Mouse (Mus musculus) heart, postnatal 25 days (tissue): ENCODE measurements at regions not wholly inside any gene's neighbourhood (a gene's known extent, or its start where the extent isn't known, plus 50 kb on each side); places are given as distances from the start of the nearest gene placed in this dataset.

Source experiments
- DNase-seq: peaks from one replicate; pipeline ENCODE4 v3.0.0; 2022; ENCODE audit warnings: low spot score
- intact Hi-C: fragments of 180-260 bp; cut with DNase I; formaldehyde crosslinking; loops from one replicate; pipeline ENCODE4 v1.15.1; 2025

GRCm38 (mm10) chr13:63693636-63694035, 120.2 kb upstream of the Ptch1 start:
- DNase-seq = no peak

GRCm38 (mm10) chr13:63696399-63696798, 118.6 kb upstream of the Ercc6l2 start:
- intact Hi-C loops = loop anchor here (5.0 kb wide), 3 partner anchors 124 to 341 kb away; partner anchors contain the start of gene Ptch1
- no peak for DNase-seq

More at GRCm38 (mm10) chr13:63693636-63694035, 120.2 kb upstream of the Ptch1 start:
- intact Hi-C loops = no loop called here

GRCm38 (mm10) chr13:63699624-63700023, 115.4 kb upstream of the Ercc6l2 start:
- intact Hi-C loops = loop anchor here (5.0 kb wide), 3 partner anchors 127 to 338 kb away; partner anchors contain the start of gene Ptch1

GRCm38 (mm10) chr13:63700747-63701146, 114.3 kb upstream of the Ercc6l2 start:
- no peak for DNase-seq
- intact Hi-C loops = no loop called here

More at GRCm38 (mm10) chr13:63699624-63700023, 115.4 kb upstream of the Ercc6l2 start:
- DNase-seq = no peak

GRCm38 (mm10) chr13:63701199-63702175, 113.6 kb upstream of the Ercc6l2 start:
- intact Hi-C loops = no loop called here
- DNase-seq = no peak

GRCm38 (mm10) chr13:63708567-63708966, 106.5 kb upstream of the Ercc6l2 start:
- intact Hi-C loops = no loop called here
- DNase-seq = no peak

- DNase-seq = no peak
- intact Hi-C loops = no loop called here
Observed at GRCm38 (mm10) chr13:63713137-63713536, 101.9 kb upstream of the Ercc6l2 start.

- intact Hi-C loops = no loop called here
- DNase-seq = no peak
Observed at GRCm38 (mm10) chr13:63716498-63716897, 98.5 kb upstream of the Ercc6l2 start.

GRCm38 (mm10) chr13:63717249-63717648, 97.8 kb upstream of the Ercc6l2 start:
- no peak for DNase-seq
- intact Hi-C loops = no loop called here

- no peak for DNase-seq
- intact Hi-C loops = no loop called here
Observed at GRCm38 (mm10) chr13:63718782-63719181, 96.3 kb upstream of the Ercc6l2 start.

GRCm38 (mm10) chr13:63719351-63720207, 95.5 kb upstream of the Ercc6l2 start:
- no peak for DNase-seq
- intact Hi-C loops = no loop called here

- DNase-seq = no peak
- intact Hi-C loops = no loop called here
Observed at GRCm38 (mm10) chr13:63720610-63721009, 94.4 kb upstream of the Ercc6l2 start.

GRCm38 (mm10) chr13:63721011-63721625, 93.9 kb upstream of the Ercc6l2 start:
- intact Hi-C loops = no loop called here
- no peak for DNase-seq

GRCm38 (mm10) chr13:63724293-63724692, 90.7 kb upstream of the Ercc6l2 start:
- no peak for DNase-seq
- intact Hi-C loops = no loop called here

GRCm38 (mm10) chr13:63724843-63725582, 90.0 kb upstream of the Ercc6l2 start:
- no peak for DNase-seq

GRCm38 (mm10) chr13:63726035-63726434, 89.0 kb upstream of the Ercc6l2 start:
- intact Hi-C loops = no loop called here
- DNase-seq = no peak

More at GRCm38 (mm10) chr13:63724843-63725582, 90.0 kb upstream of the Ercc6l2 start:
- intact Hi-C loops = no loop called here

- intact Hi-C loops = no loop called here
Observed at GRCm38 (mm10) chr13:63726509-63726908, 88.5 kb upstream of the Ercc6l2 start.

GRCm38 (mm10) chr13:63735739-63736138, 79.3 kb upstream of the Ercc6l2 start:
- DNase-seq = no peak
- intact Hi-C loops = no loop called here

More at GRCm38 (mm10) chr13:63726509-63726908, 88.5 kb upstream of the Ercc6l2 start:
- no peak for DNase-seq

- intact Hi-C loops = no loop called here
- DNase-seq = no peak
Observed at GRCm38 (mm10) chr13:63741879-63742278, 73.2 kb upstream of the Ercc6l2 start.
